Mouse (Mus musculus) lung, adult 18-20 months (tissue): ENCODE data around the gene Hcn2.

Source experiments
- DNase-seq, 2 experiments: peaks; one replicate each; pipeline ENCODE4 v3.0.0; 2022; ENCODE audit warnings: mixed read lengths in 2 of 2

Hcn2 gene

GRCm38 (mm10) chr10:79712029-79712428 is 4.4 kb upstream of the Hcn2 start:
- DNase-seq = no peak

- DNase-seq = peak; percentile 74 to 79
Observed at GRCm38 (mm10) chr10:79712499-79713126, 3.8 kb upstream of the Hcn2 start.

GRCm38 (mm10) chr10:79713163-79713562 is 3.3 kb upstream of the Hcn2 start:
- DNase-seq = no peak

GRCm38 (mm10) chr10:79714996-79715395 is 1.4 kb upstream of the Hcn2 start:
- no peak for DNase-seq

- no peak for DNase-seq
Observed at GRCm38 (mm10) chr10:79716988-79717355, 538 bp downstream of the Hcn2 start.

GRCm38 (mm10) chr10:79717640-79718357 is 1.4 kb downstream of the Hcn2 start:
- DNase-seq = peak; percentile 48 to 63

- DNase-seq = no peak
Observed at GRCm38 (mm10) chr10:79721089-79721488, 4.7 kb downstream of the Hcn2 start.

- no peak for DNase-seq
Observed at GRCm38 (mm10) chr10:79723047-79723446, 6.6 kb downstream of the Hcn2 start.

- no peak for DNase-seq
Observed at GRCm38 (mm10) chr10:79723692-79724091, 7.3 kb downstream of the Hcn2 start.

- peak; percentile 63 to 67 for DNase-seq
Observed at GRCm38 (mm10) chr10:79726090-79726489, 9.7 kb downstream of the Hcn2 start.

GRCm38 (mm10) chr10:79728323-79729249 is 12.2 kb downstream of the Hcn2 start:
- no peak for DNase-seq

GRCm38 (mm10) chr10:79729357-79729965 is 13.0 kb downstream of the Hcn2 start:
- DNase-seq = no peak

GRCm38 (mm10) chr10:79732500-79732899 is 16.1 kb downstream of the Hcn2 start:
- no peak for DNase-seq

- no peak for DNase-seq
Observed at GRCm38 (mm10) chr10:79733847-79734246, 17.4 kb downstream of the Hcn2 start.

- no peak for DNase-seq
Observed at GRCm38 (mm10) chr10:79735361-79735760, 18.9 kb downstream of the Hcn2 start.

GRCm38 (mm10) chr10:79736706-79737105 is 20.3 kb downstream of the Hcn2 start:
- no peak for DNase-seq

- DNase-seq = peak in 1 of 2 experiments; percentile 23
Observed at GRCm38 (mm10) chr10:79738259-79738658, 21.8 kb downstream of the Hcn2 start.

- no peak for DNase-seq
Observed at GRCm38 (mm10) chr10:79739234-79739633, 22.8 kb downstream of the Hcn2 start.

GRCm38 (mm10) chr10:79740863-79741262 is 24.4 kb downstream of the Hcn2 start:
- DNase-seq = no peak

- DNase-seq = no peak
Observed at GRCm38 (mm10) chr10:79743161-79743560, 26.7 kb downstream of the Hcn2 start.

- no peak for DNase-seq
Observed at GRCm38 (mm10) chr10:79743650-79744365, 27.4 kb downstream of the Hcn2 start.

- no peak for DNase-seq
Observed at GRCm38 (mm10) chr10:79745411-79745810, 29.0 kb downstream of the Hcn2 start.
